Mouse (Mus musculus): ENCODE results near the gene Wipf3. TPM values are rescaled to one million over a fixed set of nuclear protein-coding genes. Genes with fewer than 3 reads are reported as not detected.

The Wipf3 gene
- polyA plus RNA-seq, 1 experiment = 0.37 TPM

GRCm38 (mm10) chr6:54412879-54413278, 16.5 kb upstream of the Wipf3 start:
- Histone ChIP-seq H3K4me3 (replicated peaks; ENCODE audit: control insufficient read depth, low read depth, low read length) (no peak overlapping the region), H3K27ac (ENCODE audit: control insufficient read depth, insufficient read depth, low read depth, low read length, poor library complexity) (no peak overlapping the region), H3K4me1 (ENCODE audit: control insufficient read depth, insufficient read depth, low read length) (no peaks in the 10 kb centered on the region)
- TF ChIP-seq POLR2A (IDR thresholded peaks at IDR 0.05; ENCODE audit: borderline replicate concordance, control insufficient read depth, low read depth, low read length) (no peak), CTCF (IDR thresholded peaks at IDR 0.05; ENCODE audit: control insufficient read depth, insufficient read depth, low read length) (no peak)
- 77% methylated on average over 7 of the region's 7 CpGs for WGBS

DNA sequence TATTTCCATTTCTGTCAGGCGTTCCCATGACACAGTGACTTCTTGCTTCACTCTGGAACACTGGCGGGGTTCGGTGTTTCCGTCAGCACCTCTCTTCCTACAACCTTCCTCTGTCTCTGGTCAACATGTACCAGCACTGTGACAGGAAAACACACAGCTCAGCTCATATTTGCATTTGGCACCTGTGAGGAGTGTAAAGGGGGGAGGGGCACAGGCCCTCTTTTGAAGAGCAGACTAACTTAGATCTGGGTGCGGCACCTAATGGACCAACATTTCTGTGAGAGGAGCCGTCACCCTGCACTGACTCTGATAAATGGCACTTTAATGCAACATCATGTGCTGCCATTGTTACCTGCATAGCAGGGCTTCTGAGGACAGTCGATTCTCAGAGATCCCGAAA, 4.2 kb upstream of the Wipf3 start:
- H3K27ac ChIP-seq (ENCODE audit: control insufficient read depth, insufficient read depth, low read depth, low read length, poor library complexity) = no peak overlapping the region
- WGBS = 78% methylated on average over 8 of the region's 8 CpGs
- H3K4me1 ChIP-seq (ENCODE audit: control insufficient read depth, insufficient read depth, low read length) = no peaks in the 10 kb centered on the region
- TF ChIP-seq CTCF (IDR thresholded peaks at IDR 0.05; ENCODE audit: control insufficient read depth, insufficient read depth, low read length) = no peak
- TF ChIP-seq POLR2A (IDR thresholded peaks at IDR 0.05; ENCODE audit: borderline replicate concordance, control insufficient read depth, low read depth, low read length) = no peak
- H3K4me3 ChIP-seq (replicated peaks; ENCODE audit: control insufficient read depth, low read depth, low read length) = no peak overlapping the region

GRCm38 (mm10) chr6:54428850-54429446, 455 bp upstream of the Wipf3 start:
- 14% methylated on average over 14 of the region's 14 CpGs for WGBS
- no peak overlapping the region for H3K4me3 ChIP-seq (replicated peaks; ENCODE audit: control insufficient read depth, low read depth, low read length)

GRCm38 (mm10) chr6:54430221-54430620, 818 bp downstream of the Wipf3 start:
- TF ChIP-seq CTCF (IDR thresholded peaks at IDR 0.05; ENCODE audit: control insufficient read depth, insufficient read depth, low read length) (no peak), POLR2A (IDR thresholded peaks at IDR 0.05; ENCODE audit: borderline replicate concordance, control insufficient read depth, low read depth, low read length) (no peak)
- Histone ChIP-seq H3K27ac (ENCODE audit: control insufficient read depth, insufficient read depth, low read depth, low read length, poor library complexity) (no peak overlapping the region), H3K4me3 (replicated peaks; ENCODE audit: control insufficient read depth, low read depth, low read length) (no peak overlapping the region), H3K4me1 (ENCODE audit: control insufficient read depth, insufficient read depth, low read length) (no peaks in the 10 kb centered on the region)
- 36% methylated on average over 7 of the region's 7 CpGs for WGBS

More at GRCm38 (mm10) chr6:54428850-54429446, 455 bp upstream of the Wipf3 start:
- Histone ChIP-seq H3K4me1 (ENCODE audit: control insufficient read depth, insufficient read depth, low read length) (no peaks in the 10 kb centered on the region), H3K27ac (ENCODE audit: control insufficient read depth, insufficient read depth, low read depth, low read length, poor library complexity) (no peak overlapping the region; the same call in 1 of the 2 replicates)
- TF ChIP-seq CTCF (IDR thresholded peaks at IDR 0.05; ENCODE audit: control insufficient read depth, insufficient read depth, low read length) = no peak
- TF ChIP-seq POLR2A (IDR thresholded peaks at IDR 0.05; ENCODE audit: borderline replicate concordance, control insufficient read depth, low read depth, low read length) = no peak

DNA sequence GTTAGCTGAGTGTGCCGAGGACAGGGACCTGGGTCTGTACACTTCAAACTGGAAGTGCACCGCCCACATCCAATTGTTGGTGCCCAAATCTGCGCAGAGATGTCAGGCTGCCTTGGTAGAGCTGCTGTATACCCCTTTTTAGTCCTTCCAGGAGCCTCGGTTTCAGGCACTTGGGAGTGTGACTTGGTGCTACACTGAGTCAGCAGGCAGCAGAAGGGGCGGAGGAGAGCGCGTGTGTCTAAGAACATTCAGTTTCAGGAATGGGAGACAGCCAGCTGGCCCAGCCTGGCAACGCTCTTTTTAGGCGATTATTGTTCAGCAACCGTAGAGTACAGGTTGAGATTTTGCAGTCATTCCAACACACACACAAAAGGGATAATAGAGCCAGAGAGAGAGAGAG, 2.4 kb downstream of the Wipf3 start:
- 85% methylated on average over 10 of the region's 10 CpGs for WGBS
- TF ChIP-seq POLR2A (IDR thresholded peaks at IDR 0.05; ENCODE audit: borderline replicate concordance, control insufficient read depth, low read depth, low read length) (no peak), CTCF (IDR thresholded peaks at IDR 0.05; ENCODE audit: control insufficient read depth, insufficient read depth, low read length) (no peak)

DNA sequence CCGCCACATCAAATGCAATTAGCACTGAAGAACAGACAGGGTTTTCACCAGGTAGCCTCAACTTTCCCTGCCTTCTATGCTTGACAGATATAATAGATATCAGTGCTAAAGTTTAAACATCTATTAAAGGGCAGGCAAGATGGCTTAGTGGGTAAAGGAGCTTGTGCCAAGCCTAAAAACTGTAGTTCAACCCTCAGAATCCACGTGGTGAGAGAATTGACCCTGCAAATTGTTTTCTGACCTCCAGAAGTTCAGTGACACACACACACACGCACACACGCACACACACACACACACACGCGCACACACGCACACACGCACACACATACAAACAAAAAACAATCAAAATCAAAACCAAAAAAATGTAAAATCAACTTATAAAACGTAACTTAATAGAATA, 2.8 kb downstream of the Wipf3 start:
- Histone ChIP-seq H3K27ac (ENCODE audit: control insufficient read depth, insufficient read depth, low read depth, low read length, poor library complexity) (no peak overlapping the region), H3K4me1 (ENCODE audit: control insufficient read depth, insufficient read depth, low read length) (no peaks in the 10 kb centered on the region), H3K4me3 (replicated peaks; ENCODE audit: control insufficient read depth, low read depth, low read length) (no peak overlapping the region)
- WGBS = 79% methylated on average over 9 of the region's 9 CpGs
- TF ChIP-seq POLR2A (IDR thresholded peaks at IDR 0.05; ENCODE audit: borderline replicate concordance, control insufficient read depth, low read depth, low read length) (no peak), CTCF (IDR thresholded peaks at IDR 0.05; ENCODE audit: control insufficient read depth, insufficient read depth, low read length) (no peak)

More for the DNA sequence above, 2.4 kb downstream of the Wipf3 start:
- no peak overlapping the region for H3K4me3 ChIP-seq (replicated peaks; ENCODE audit: control insufficient read depth, low read depth, low read length)
- H3K4me1 ChIP-seq (ENCODE audit: control insufficient read depth, insufficient read depth, low read length) = no peaks in the 10 kb centered on the region
- no peak overlapping the region for H3K27ac ChIP-seq (ENCODE audit: control insufficient read depth, insufficient read depth, low read depth, low read length, poor library complexity)

DNA sequence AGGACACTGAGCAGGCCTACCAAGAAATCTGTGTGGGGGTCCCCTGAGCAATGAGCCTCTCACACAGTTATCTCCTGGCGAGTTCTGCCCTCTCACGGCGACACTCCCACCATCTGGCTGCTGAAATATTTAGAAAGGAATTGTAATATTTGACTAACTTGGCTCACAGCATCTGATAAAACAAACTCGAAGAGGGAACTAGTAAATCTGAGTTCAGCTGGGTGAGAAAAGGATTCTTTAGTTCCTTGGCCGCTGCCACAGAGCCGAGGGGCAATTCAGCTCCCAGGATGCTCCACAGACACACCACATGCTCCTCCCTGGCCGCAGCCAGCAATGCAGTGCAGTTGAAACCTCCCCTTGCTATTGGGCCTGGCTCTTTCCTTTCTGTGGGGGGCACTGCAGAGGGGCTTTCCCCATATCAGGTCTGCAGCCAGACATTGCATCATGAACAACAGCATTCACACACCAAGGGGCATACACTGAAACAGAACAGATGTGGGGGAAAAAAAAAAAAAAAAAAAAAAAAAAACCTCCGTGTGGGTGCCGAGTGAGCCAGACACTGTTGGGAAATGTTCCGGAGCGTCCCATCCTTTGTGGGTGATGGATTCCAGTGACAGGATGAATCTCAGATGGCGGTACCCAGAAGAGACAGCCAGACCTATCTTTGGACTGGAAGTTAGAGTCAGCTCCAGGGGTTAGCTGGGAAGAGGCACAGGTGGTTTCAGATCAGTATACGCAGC, 3.6 kb downstream of the Wipf3 start:
- TF ChIP-seq POLR2A (IDR thresholded peaks at IDR 0.05; ENCODE audit: borderline replicate concordance, control insufficient read depth, low read depth, low read length) = no peak
- TF ChIP-seq CTCF (IDR thresholded peaks at IDR 0.05; ENCODE audit: control insufficient read depth, insufficient read depth, low read length) = no peak
- Histone ChIP-seq H3K4me3 (replicated peaks; ENCODE audit: control insufficient read depth, low read depth, low read length) (no peak overlapping the region), H3K27ac (ENCODE audit: control insufficient read depth, insufficient read depth, low read depth, low read length, poor library complexity) (no peak overlapping the region), H3K4me1 (ENCODE audit: control insufficient read depth, insufficient read depth, low read length) (no peaks in the 10 kb centered on the region)
- WGBS = 77% methylated on average over 13 of the region's 13 CpGs

DNA sequence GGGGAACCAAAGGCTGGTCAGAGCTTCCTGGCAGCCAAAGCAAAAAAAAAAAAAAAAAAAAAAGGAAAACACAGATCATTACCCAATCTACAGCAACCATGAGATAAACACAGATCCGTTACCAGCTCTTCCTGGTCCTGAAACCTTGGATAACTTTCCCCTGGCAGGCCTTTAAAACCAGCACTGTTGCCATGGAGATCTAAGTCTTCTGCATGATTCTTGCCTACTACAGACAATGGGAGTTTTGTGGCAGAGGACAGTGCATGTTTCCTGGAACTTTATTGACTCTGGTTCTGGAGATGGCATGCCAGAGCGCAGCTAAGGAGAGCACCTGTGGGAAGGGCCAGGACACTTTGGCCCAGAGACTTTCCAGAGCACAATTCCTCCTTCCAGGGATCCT, 4.8 kb downstream of the Wipf3 start:
- no peak overlapping the region for H3K27ac ChIP-seq (ENCODE audit: control insufficient read depth, insufficient read depth, low read depth, low read length, poor library complexity)
- H3K4me3 ChIP-seq (replicated peaks; ENCODE audit: control insufficient read depth, low read depth, low read length) = no peak overlapping the region
- no peaks in the 10 kb centered on the region for H3K4me1 ChIP-seq (ENCODE audit: control insufficient read depth, insufficient read depth, low read length)
- no peak for TF ChIP-seq CTCF (IDR thresholded peaks at IDR 0.05; ENCODE audit: control insufficient read depth, insufficient read depth, low read length)
- TF ChIP-seq POLR2A (IDR thresholded peaks at IDR 0.05; ENCODE audit: borderline replicate concordance, control insufficient read depth, low read depth, low read length) = no peak
- 68% methylated on average over 2 of the region's 2 CpGs for WGBS

All from bone marrow, adult 2 months (tissue).